Mouse (Mus musculus) yolk sac, embryonic 10.5 days (tissue): Measurements from ENCODE around the gene Ccdc122.

ENCODE experiments used
- DNase-seq: peaks from one replicate; pipeline ENCODE4 v3.0.0-alpha.2; 2017; ENCODE audit warnings: low spot score

The Ccdc122 gene

GRCm38 (mm10) chr14:77130612-77131011 lies 94.0 kb downstream of the Ccdc122 start:
- DNase-seq, result no peak

- no peak for DNase-seq
Observed at GRCm38 (mm10) chr14:77136936-77137335, 100.4 kb downstream of the Ccdc122 start.

- peak; percentile 44 for DNase-seq
Observed at GRCm38 (mm10) chr14:77141324-77142282, 105.0 kb downstream of the Ccdc122 start.

DNA sequence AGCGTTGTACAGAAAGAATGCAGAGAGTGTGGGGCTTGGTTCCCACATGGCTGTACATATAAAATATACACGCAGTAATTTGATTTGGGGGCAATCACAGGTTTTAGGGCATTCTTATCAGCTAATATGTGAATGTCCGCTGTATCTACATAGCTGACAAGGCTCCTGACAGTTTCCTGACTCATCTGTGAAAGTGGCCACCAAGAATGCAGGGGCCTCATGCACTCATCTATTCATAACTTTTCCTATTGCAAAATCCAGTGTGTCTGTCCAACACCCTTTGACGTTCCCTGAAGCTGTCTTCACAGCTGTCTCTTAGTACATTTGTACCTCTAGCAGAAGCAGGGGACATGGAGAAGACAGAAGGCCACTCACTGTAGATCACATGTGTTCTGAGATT lies 108.5 kb downstream of the Ccdc122 start:
- DNase-seq, result no peak

DNA sequence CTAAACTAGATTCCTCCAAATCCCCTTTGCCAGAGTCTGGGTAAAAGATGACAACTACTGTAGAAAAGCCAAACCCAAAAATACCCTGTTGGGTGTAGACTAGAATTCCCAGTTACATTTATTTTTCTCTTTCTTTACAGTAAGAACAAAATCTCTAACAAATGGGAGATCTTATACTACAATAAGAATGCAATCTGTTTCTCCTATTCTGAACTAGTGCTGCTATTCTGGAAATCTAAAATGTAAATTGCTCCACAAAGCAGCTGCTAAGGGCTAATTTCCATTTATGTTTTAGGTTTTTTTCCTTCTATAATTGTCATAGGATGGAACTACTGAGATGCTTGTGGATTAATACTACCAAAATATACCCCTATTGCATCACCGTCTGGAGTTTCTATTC lies 111.1 kb downstream of the Ccdc122 start:
- DNase-seq, result no peak

DNA sequence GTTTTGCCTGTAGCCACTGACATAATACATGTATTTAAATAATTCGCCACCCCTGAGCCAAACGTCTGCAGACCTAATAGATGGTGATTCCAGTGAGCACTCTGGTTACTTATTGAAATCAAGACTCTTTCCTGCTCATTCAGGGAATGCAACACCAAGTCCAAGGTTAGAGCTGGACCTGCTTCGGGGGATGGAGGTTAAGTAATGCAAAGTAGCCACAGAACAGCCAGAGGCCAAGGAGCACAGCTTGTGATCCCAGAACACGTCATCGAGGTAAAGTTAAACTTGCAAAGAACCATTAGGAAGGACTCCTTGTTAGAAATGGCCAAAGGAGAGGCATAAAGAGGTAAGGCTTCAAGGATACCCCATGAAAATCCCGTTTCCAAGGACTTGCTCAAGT lies 114.0 kb downstream of the Ccdc122 start:
- DNase-seq, result no peak

DNA sequence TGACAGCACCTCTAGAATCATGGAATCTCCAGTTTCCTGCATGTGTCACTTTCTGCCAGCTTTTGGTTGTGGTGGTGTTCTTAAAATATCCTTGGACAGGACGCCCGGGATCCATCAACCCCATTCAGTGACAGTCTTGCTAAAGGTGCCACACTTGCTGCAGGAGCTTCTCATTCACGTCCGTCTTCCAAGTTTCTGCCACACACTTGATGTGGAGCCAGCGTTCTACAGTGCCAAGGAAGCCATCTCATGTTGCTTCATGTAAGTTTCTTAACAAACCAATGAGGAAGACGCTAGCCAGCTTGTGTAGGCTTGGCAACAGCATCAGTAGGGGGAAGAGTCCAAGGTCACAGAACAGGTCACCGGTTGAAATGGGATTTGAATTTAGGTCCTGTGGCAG lies 114.9 kb downstream of the Ccdc122 start:
- DNase-seq, result no peak

DNA sequence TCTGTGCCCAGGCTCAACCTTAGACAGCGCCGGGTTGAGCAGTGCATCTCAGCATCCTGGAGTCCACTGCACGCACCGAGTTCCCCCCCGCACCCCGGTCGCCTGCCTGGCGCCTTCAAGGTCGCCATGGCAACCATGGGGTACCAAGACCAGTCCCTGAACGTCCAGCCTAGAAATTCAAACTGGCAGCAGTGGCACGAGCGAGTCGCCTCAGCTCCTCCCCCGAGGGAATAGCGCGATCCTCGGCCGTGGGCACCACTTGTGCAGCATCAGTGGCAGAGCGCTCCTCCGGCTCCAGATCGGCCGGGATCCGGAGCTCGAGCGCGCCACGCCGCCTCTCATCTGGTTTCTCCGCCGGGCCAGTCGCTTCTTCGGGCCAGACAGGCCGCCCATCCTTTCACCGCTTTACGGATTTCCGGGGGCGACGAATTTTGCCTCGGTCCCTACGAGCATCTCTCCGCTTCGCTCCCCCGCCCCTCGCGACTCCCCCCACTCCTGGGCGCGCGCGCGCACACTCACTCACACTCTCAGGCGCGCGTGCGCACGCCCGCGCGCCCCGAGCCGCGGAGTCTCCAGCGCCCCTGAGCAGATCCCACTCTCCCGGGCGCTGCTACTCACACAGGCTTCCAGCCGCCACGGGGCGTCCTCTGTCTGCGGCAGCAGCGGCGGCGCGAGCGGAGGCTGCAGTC lies 119.8 kb downstream of the Ccdc122 start, which contains the start of gene Enox1:
Gene Enox1 (plus strand): TSS at position 542 of the 689 bp plus-strand sequence.
- peak; percentile 65 for DNase-seq

GRCm38 (mm10) chr14:77156911-77157504 lies 120.4 kb downstream of the Ccdc122 start:
- no peak for DNase-seq

- DNase-seq, result peak; percentile 50
Observed at GRCm38 (mm10) chr14:77157505-77157911, 120.9 kb downstream of the Ccdc122 start.

- DNase-seq, result no peak
Observed at GRCm38 (mm10) chr14:77159397-77159796, 122.8 kb downstream of the Ccdc122 start.
